Mouse (Mus musculus) limb, embryonic 12.5 days (tissue): ENCODE results near the gene St3gal3. TPM values are rescaled to one million over a fixed set of nuclear protein-coding genes. Genes with fewer than 3 reads are reported as not detected.

Experiments
- ATAC-seq: fragments of 200-750 bp; cut with Nextera tagmentation; 2 replicates; pipeline ENCODE4 v1.8.0; 2017; ENCODE audit warnings: low read depth, moderate TSS enrichment; ENCODE audit not compliant: insufficient number of reproducible peaks, insufficient read depth, low FRiP score, low TSS enrichment
- H3K27ac ChIP-seq: fragments of 300-500 bp; sonication (generic); 2 replicates; pipeline ENCODE4 v1.5.1; 2016; ENCODE audit warnings: mild to moderate bottlenecking, moderate library complexity
- H3K27me3 ChIP-seq: fragments of 300-500 bp; sonication (generic); 2 replicates; pipeline ENCODE4 v1.6.1; 2016; ENCODE audit warnings: mild to moderate bottlenecking, moderate library complexity
- H3K36me3 ChIP-seq: fragments of 300-500 bp; sonication (generic); 2 replicates; pipeline ENCODE4 v1.6.1; 2016; ENCODE audit warnings: mild to moderate bottlenecking, moderate library complexity
- H3K4me1 ChIP-seq: fragments of 300-500 bp; sonication (generic); replicated peaks from 2 replicates; pipeline ENCODE4 v1.6.1; 2016
- H3K4me2 ChIP-seq: fragments of 300-500 bp; sonication (generic); 2 replicates; pipeline ENCODE4 v1.6.1; 2016; ENCODE audit warnings: mild to moderate bottlenecking, moderate library complexity
- H3K4me3 ChIP-seq: fragments of 300-500 bp; sonication (generic); replicated peaks from 2 replicates; pipeline ENCODE4 v1.5.1; 2016; ENCODE audit warnings: mild to moderate bottlenecking
- H3K9ac ChIP-seq: fragments of 300-500 bp; sonication (generic); replicated peaks from 2 replicates; pipeline ENCODE4 v1.6.1; 2016; ENCODE audit warnings: mild to moderate bottlenecking, moderate library complexity
- H3K9me3 ChIP-seq: fragments of 300-500 bp; sonication (generic); 2 replicates; pipeline ENCODE4 v1.6.1; 2016; ENCODE audit warnings: mild to moderate bottlenecking, moderate library complexity
- WGBS: fragments of 180-500 bp; shearing (Covaris S2); methylation state at CpG from one replicate; pipeline ENCODE4 v1.1.7; 2016; 5-methylcytosine and 5-hydroxymethylcytosine counted together
- polyA plus RNA-seq: library from polyadenylated mRNA; unstranded; fragments of >200 nt; fragmentation: Nextera tagmentation; extraction: Ambion mirVana; gene quantifications from 2 replicates; pipeline ENCODE4 v1.2.1, GENCODE M21; 2016

The St3gal3 gene
- polyA plus RNA-seq, 1 experiment from 2014 or later: 12.1 TPM

GRCm38 (mm10) chr4:118137857-118138256 lies 3.1 kb upstream of the St3gal3 start:
- Histone ChIP-seq H3K27ac (no peak overlapping the region), H3K9me3 (no peaks in the 10 kb centered on the region), H3K36me3 (peaks cover 68% of the 10 kb centered on the region), H3K9ac (no peak overlapping the region), H3K4me3 (no peak overlapping the region), H3K27me3 (no peaks in the 10 kb centered on the region), H3K4me2 (no peak overlapping the region), H3K4me1 (peaks cover 11% of the 10 kb centered on the region)
- no peak for ATAC-seq
- 90% methylated on average over 16 of the region's 16 CpGs for WGBS

- H3K27me3 ChIP-seq: no peaks in the 10 kb centered on the region
- H3K9ac ChIP-seq: no peak overlapping the region
- peaks cover 11% of the 10 kb centered on the region for H3K4me1 ChIP-seq
- H3K9me3 ChIP-seq: no peaks in the 10 kb centered on the region
- H3K27ac ChIP-seq: no peak overlapping the region
- peaks cover 67% of the 10 kb centered on the region for H3K36me3 ChIP-seq
- H3K4me2 ChIP-seq: no peak overlapping the region
- 92% methylated on average over 10 of the region's 10 CpGs for WGBS
- no peak overlapping the region for H3K4me3 ChIP-seq
- ATAC-seq: no peak
These were observed 2.6 kb upstream of the St3gal3 start for GRCm38 (mm10) chr4:118137311-118137710.

GRCm38 (mm10) chr4:118135414-118135813 lies 700 bp upstream of the St3gal3 start:
- peak overlapping the region; percentile 99 for H3K4me3 ChIP-seq
- no peak for ATAC-seq
- H3K4me2 ChIP-seq: peak overlapping the region; percentile 72
- H3K27me3 ChIP-seq: no peaks in the 10 kb centered on the region
- WGBS: 87% methylated on average over 1 of the region's 1 CpGs
- H3K4me1 ChIP-seq: peaks cover 11% of the 10 kb centered on the region
- no peaks in the 10 kb centered on the region for H3K9me3 ChIP-seq
- peak overlapping the region; percentile 53; the same call in 1 of the 2 replicates for H3K27ac ChIP-seq
- H3K36me3 ChIP-seq: peaks cover 49% of the 10 kb centered on the region
- no peak overlapping the region for H3K9ac ChIP-seq

GRCm38 (mm10) chr4:118131329-118131728 lies 3.4 kb downstream of the St3gal3 start:
- peaks cover 13% of the 10 kb centered on the region for H3K36me3 ChIP-seq
- no peak overlapping the region for H3K4me2 ChIP-seq
- H3K9me3 ChIP-seq: no peaks in the 10 kb centered on the region
- no peak overlapping the region for H3K9ac ChIP-seq
- H3K4me3 ChIP-seq: no peak overlapping the region
- WGBS: 91% methylated on average over 5 of the region's 5 CpGs
- peaks cover 11% of the 10 kb centered on the region for H3K4me1 ChIP-seq
- ATAC-seq: no peak
- no peaks in the 10 kb centered on the region for H3K27me3 ChIP-seq
- no peak overlapping the region for H3K27ac ChIP-seq

GRCm38 (mm10) chr4:118123030-118123704 lies 11.5 kb downstream of the St3gal3 start:
- 0 out of 2 replicates have a peak overlapping the region, but pooled peaks have one; percentile 14 for H3K27ac ChIP-seq
- ATAC-seq: no peak; the same call in 1 of the 2 replicates
- no peaks in the 10 kb centered on the region for H3K9me3 ChIP-seq

GRCm38 (mm10) chr4:118122078-118122477 lies 12.6 kb downstream of the St3gal3 start:
- no peak for ATAC-seq

More at GRCm38 (mm10) chr4:118123030-118123704, 11.5 kb downstream of the St3gal3 start:
- no peaks in the 10 kb centered on the region for H3K4me1 ChIP-seq
- H3K9ac ChIP-seq: no peak overlapping the region
- H3K27me3 ChIP-seq: no peaks in the 10 kb centered on the region
- H3K4me2 ChIP-seq: no peak overlapping the region
- peaks cover 8% of the 10 kb centered on the region; the same call in 1 of the 2 replicates for H3K36me3 ChIP-seq
- WGBS: 79% methylated on average over 14 of the region's 14 CpGs
- H3K4me3 ChIP-seq: no peak overlapping the region

GRCm38 (mm10) chr4:118117565-118117964 lies 17.1 kb downstream of the St3gal3 start:
- Histone ChIP-seq H3K9me3 (no peaks in the 10 kb centered on the region), H3K4me2 (no peak overlapping the region), H3K36me3 (peaks cover 13% of the 10 kb centered on the region), H3K27me3 (no peaks in the 10 kb centered on the region), H3K4me3 (no peak overlapping the region), H3K27ac (no peak overlapping the region), H3K4me1 (no peaks in the 10 kb centered on the region), H3K9ac (no peak overlapping the region)
- ATAC-seq: no peak
- 93% methylated on average over 10 of the region's 10 CpGs for WGBS

More at GRCm38 (mm10) chr4:118122078-118122477, 12.6 kb downstream of the St3gal3 start:
- Histone ChIP-seq H3K4me3 (no peak overlapping the region), H3K4me2 (no peak overlapping the region), H3K9ac (no peak overlapping the region), H3K36me3 (peaks cover 10% of the 10 kb centered on the region; the same call in 1 of the 2 replicates), H3K27ac (peak overlapping the region; percentile 29; the same call in 1 of the 2 replicates), H3K27me3 (no peaks in the 10 kb centered on the region), H3K9me3 (no peaks in the 10 kb centered on the region), H3K4me1 (no peaks in the 10 kb centered on the region)
- 86% methylated on average over 10 of the region's 10 CpGs for WGBS

GRCm38 (mm10) chr4:118116098-118116497 lies 18.6 kb downstream of the St3gal3 start:
- Histone ChIP-seq H3K4me3 (no peak overlapping the region), H3K9ac (no peak overlapping the region), H3K27me3 (no peaks in the 10 kb centered on the region), H3K27ac (no peak overlapping the region), H3K4me1 (no peaks in the 10 kb centered on the region), H3K9me3 (no peaks in the 10 kb centered on the region), H3K4me2 (no peak overlapping the region), H3K36me3 (peaks cover 17% of the 10 kb centered on the region)
- ATAC-seq: no peak
- 91% methylated on average over 11 of the region's 11 CpGs for WGBS

GRCm38 (mm10) chr4:118115132-118115531 lies 19.6 kb downstream of the St3gal3 start:
- H3K27me3 ChIP-seq: no peaks in the 10 kb centered on the region
- no peaks in the 10 kb centered on the region for H3K9me3 ChIP-seq
- no peaks in the 10 kb centered on the region for H3K4me1 ChIP-seq
- ATAC-seq: no peak
- no peak overlapping the region for H3K4me2 ChIP-seq
- 89% methylated on average over 7 of the region's 7 CpGs for WGBS
- H3K9ac ChIP-seq: no peak overlapping the region
- peaks cover 17% of the 10 kb centered on the region for H3K36me3 ChIP-seq
- H3K27ac ChIP-seq: no peak overlapping the region
- H3K4me3 ChIP-seq: no peak overlapping the region

GRCm38 (mm10) chr4:118112601-118113000 lies 22.1 kb downstream of the St3gal3 start:
- Histone ChIP-seq H3K36me3 (peaks cover 12% of the 10 kb centered on the region), H3K4me1 (no peaks in the 10 kb centered on the region; the same call in 1 of the 2 replicates), H3K9ac (no peak overlapping the region), H3K9me3 (peaks cover 5% of the 10 kb centered on the region; the same call in 1 of the 2 replicates), H3K4me3 (no peak overlapping the region), H3K27me3 (no peaks in the 10 kb centered on the region), H3K27ac (no peak overlapping the region), H3K4me2 (no peak overlapping the region)
- no peak for ATAC-seq
- WGBS: 89% methylated on average over 12 of the region's 12 CpGs

- no peaks in the 10 kb centered on the region for H3K27me3 ChIP-seq
- H3K27ac ChIP-seq: 0 out of 2 replicates have a peak overlapping the region, but pooled peaks have one; percentile 29
- H3K36me3 ChIP-seq: peaks cover 18% of the 10 kb centered on the region
- H3K9me3 ChIP-seq: peaks cover 5% of the 10 kb centered on the region; the same call in 1 of the 2 replicates
- 87% methylated on average over 13 of the region's 13 CpGs for WGBS
- H3K9ac ChIP-seq: no peak overlapping the region
- no peaks in the 10 kb centered on the region; the same call in 1 of the 2 replicates for H3K4me1 ChIP-seq
- H3K4me2 ChIP-seq: no peak overlapping the region
- no peak overlapping the region for H3K4me3 ChIP-seq
- no peak for ATAC-seq
These were observed 25.1 kb downstream of the St3gal3 start for GRCm38 (mm10) chr4:118109649-118110048.
